Mouse (Mus musculus): ENCODE measurements around the gene Ubac2. TPM values are rescaled to one million over a fixed set of nuclear protein-coding genes. Genes with fewer than 3 reads are reported as not detected.

The Ubac2 gene
- total RNA-seq, 4 experiments from 2014 or later = 32.8 to 43.5 (median 39.2) TPM

- DNase-seq = no peak
Observed at GRCm38 (mm10) chr14:121951399-121952045, 73.1 kb downstream of the Ubac2 start.

GRCm38 (mm10) chr14:121952046-121952400 lies 73.6 kb downstream of the Ubac2 start:
- no peak for DNase-seq

- no peak for DNase-seq
Observed at GRCm38 (mm10) chr14:121954129-121954528, 75.7 kb downstream of the Ubac2 start.

GRCm38 (mm10) chr14:121954608-121955007 lies 76.2 kb downstream of the Ubac2 start:
- DNase-seq = no peak

GRCm38 (mm10) chr14:121955176-121955795 lies 76.9 kb downstream of the Ubac2 start:
- no peak for DNase-seq

- DNase-seq = no peak
Observed at GRCm38 (mm10) chr14:121956291-121956690, 77.9 kb downstream of the Ubac2 start.

GRCm38 (mm10) chr14:121957176-121957871 lies 78.9 kb downstream of the Ubac2 start:
- DNase-seq = no peak

- no peak for DNase-seq
Observed at GRCm38 (mm10) chr14:121958041-121958750, 79.8 kb downstream of the Ubac2 start.

GRCm38 (mm10) chr14:121958751-121959537 lies 80.5 kb downstream of the Ubac2 start:
- no peak for DNase-seq

- DNase-seq = no peak
Observed at GRCm38 (mm10) chr14:121959538-121959980, 81.1 kb downstream of the Ubac2 start.

- DNase-seq = no peak
Observed at GRCm38 (mm10) chr14:121960031-121960430, 81.6 kb downstream of the Ubac2 start.

- no peak for DNase-seq
Observed at GRCm38 (mm10) chr14:121960531-121960930, 82.1 kb downstream of the Ubac2 start.

GRCm38 (mm10) chr14:121960997-121961396 lies 82.6 kb downstream of the Ubac2 start:
- DNase-seq = no peak

- no peak for DNase-seq
Observed at GRCm38 (mm10) chr14:121961496-121962127, 83.2 kb downstream of the Ubac2 start.

GRCm38 (mm10) chr14:121962128-121962890 lies 83.9 kb downstream of the Ubac2 start:
- no peak for DNase-seq

- DNase-seq = no peak
Observed at GRCm38 (mm10) chr14:121963251-121963941, 85.0 kb downstream of the Ubac2 start.

GRCm38 (mm10) chr14:121963942-121964335 lies 85.5 kb downstream of the Ubac2 start:
- DNase-seq = no peak

GRCm38 (mm10) chr14:121964990-121965389 lies 86.6 kb downstream of the Ubac2 start, which contains the start of gene Gpr183:
Gene Gpr183 (minus strand): TSS chr14:121965195.
- no peak for DNase-seq

- no peak for DNase-seq
Observed at GRCm38 (mm10) chr14:121965461-121965860, 87.0 kb downstream of the Ubac2 start.

GRCm38 (mm10) chr14:121967095-121967494 lies 88.7 kb downstream of the Ubac2 start:
- DNase-seq = no peak

Data from adrenal gland, adult 8-10 months (tissue).